Mouse (Mus musculus) lung, adult 18-20 months (tissue): ENCODE results near the gene Ap5z1.

ENCODE experiments used
- DNase-seq, 2 experiments: peaks; one replicate each; pipeline ENCODE4 v3.0.0; 2022; ENCODE audit warnings: mixed read lengths in 2 of 2

Gene Ap5z1

GRCm38 (mm10) chr5:142524711-142525464 is 61.1 kb downstream of the Ap5z1 start:
- DNase-seq, result no peak
